Mouse (Mus musculus) forebrain, embryonic 12.5 days (tissue): Measurements from ENCODE around the gene H2-DMa. TPM values are rescaled to one million over a fixed set of nuclear protein-coding genes. Genes with fewer than 3 reads are reported as not detected.
A peak's percentile ranks its signal among the peaks of the same experiment; 100 is the strongest.

Source experiments
- ATAC-seq: fragments of 200-750 bp; cut with Nextera tagmentation; 2 replicates; pipeline ENCODE4 v1.8.0; 2017; ENCODE audit warnings: moderate TSS enrichment; ENCODE audit not compliant: low FRiP score
- H3K27ac ChIP-seq: fragments of 300-500 bp; sonication (generic); 2 replicates; pipeline ENCODE4 v1.5.1; 2016; ENCODE audit warnings: mild to moderate bottlenecking
- H3K27me3 ChIP-seq: fragments of 300-500 bp; sonication (generic); 2 replicates; pipeline ENCODE4 v1.6.1; 2016; ENCODE audit warnings: mild to moderate bottlenecking
- H3K36me3 ChIP-seq: fragments of 300-500 bp; sonication (generic); replicated peaks from 2 replicates; pipeline ENCODE4 v1.6.1; 2016; ENCODE audit warnings: mild to moderate bottlenecking
- H3K4me1 ChIP-seq: fragments of 300-500 bp; sonication (generic); 2 replicates; pipeline ENCODE4 v1.6.1; 2016
- H3K4me2 ChIP-seq: fragments of 300-500 bp; sonication (generic); 2 replicates; pipeline ENCODE4 v1.6.1; 2016; ENCODE audit warnings: mild to moderate bottlenecking, moderate library complexity
- H3K4me3 ChIP-seq: fragments of 300-500 bp; sonication (generic); replicated peaks from 2 replicates; pipeline ENCODE4 v1.5.1; 2016; ENCODE audit warnings: mild to moderate bottlenecking
- H3K9ac ChIP-seq: fragments of 300-500 bp; sonication (generic); 2 replicates; pipeline ENCODE4 v1.6.1; 2016; ENCODE audit warnings: mild to moderate bottlenecking
- H3K9me3 ChIP-seq: fragments of 300-500 bp; sonication (generic); 2 replicates; pipeline ENCODE4 v1.6.1; 2016
- WGBS: fragments of 180-500 bp; shearing (Covaris S2); methylation state at CpG from one replicate; pipeline ENCODE4 v1.1.7; 2016; 5-methylcytosine and 5-hydroxymethylcytosine counted together
- polyA plus RNA-seq: library from polyadenylated mRNA; unstranded; fragments of >200 nt; fragmentation: Nextera tagmentation; extraction: Ambion mirVana; gene quantifications from 2 replicates; pipeline ENCODE4 v1.2.1, GENCODE M21; 2016

The H2-DMa gene
- polyA plus RNA-seq, 1 experiment from 2014 or later: 9.6 TPM

GRCm38 (mm10) chr17:34177179-34177578, 57.8 kb downstream of the H2-DMa start:
- Histone ChIP-seq H3K9ac (no peak overlapping the region), H3K36me3 (no peaks in the 10 kb centered on the region), H3K9me3 (peaks cover 5% of the 10 kb centered on the region; the same call in 1 of the 2 replicates), H3K4me3 (no peak overlapping the region), H3K27ac (no peak overlapping the region), H3K4me2 (no peak overlapping the region), H3K4me1 (no peaks in the 10 kb centered on the region), H3K27me3 (no peaks in the 10 kb centered on the region)
- ATAC-seq: no peak
- WGBS: 70% methylated on average over 4 of the region's 4 CpGs

DNA sequence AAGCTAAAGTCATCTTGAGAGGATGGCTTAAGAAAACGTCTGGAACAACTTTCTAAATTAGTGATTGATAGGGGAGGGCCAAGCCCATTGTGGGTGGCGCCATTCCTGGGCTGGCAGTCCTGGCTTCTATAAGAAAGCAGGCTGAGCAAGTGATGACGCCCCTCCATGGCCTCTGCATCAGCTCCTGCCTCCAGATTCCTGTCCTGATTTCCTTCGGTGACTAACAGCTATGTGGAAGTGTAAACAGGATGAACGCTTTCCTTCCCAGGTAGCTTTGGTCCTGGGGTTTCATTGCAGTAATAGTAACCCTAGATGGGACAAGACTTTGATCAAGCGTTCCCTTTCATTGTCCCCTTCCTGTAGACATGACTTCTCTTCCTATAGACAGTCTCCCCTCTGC, 59.7 kb downstream of the H2-DMa start:
- Histone ChIP-seq H3K27me3 (peaks cover 12% of the 10 kb centered on the region), H3K9me3 (no peaks in the 10 kb centered on the region; the same call in 1 of the 2 replicates), H3K9ac (no peak overlapping the region), H3K36me3 (no peaks in the 10 kb centered on the region), H3K4me3 (no peak overlapping the region), H3K27ac (no peak overlapping the region), H3K4me1 (no peaks in the 10 kb centered on the region), H3K4me2 (no peak overlapping the region)
- WGBS: 71% methylated on average over 6 of the region's 6 CpGs
- no peak for ATAC-seq

GRCm38 (mm10) chr17:34179913-34180859, 60.8 kb downstream of the H2-DMa start:
- no peaks in the 10 kb centered on the region; the same call in 1 of the 2 replicates for H3K9me3 ChIP-seq
- H3K27me3 ChIP-seq: peaks cover 24% of the 10 kb centered on the region
- H3K36me3 ChIP-seq: no peaks in the 10 kb centered on the region
- no peaks in the 10 kb centered on the region for H3K4me1 ChIP-seq
- no peak overlapping the region for H3K4me2 ChIP-seq
- H3K9ac ChIP-seq: no peak overlapping the region
- no peak for ATAC-seq
- 69% methylated on average over 13 of the region's 13 CpGs for WGBS
- no peak overlapping the region for H3K27ac ChIP-seq
- H3K4me3 ChIP-seq: no peak overlapping the region

GRCm38 (mm10) chr17:34183564-34184219, 64.4 kb downstream of the H2-DMa start:
- peaks cover 57% of the 10 kb centered on the region for H3K27me3 ChIP-seq
- no peaks in the 10 kb centered on the region for H3K9me3 ChIP-seq
- no peak for ATAC-seq
- H3K9ac ChIP-seq: no peak overlapping the region
- H3K36me3 ChIP-seq: no peaks in the 10 kb centered on the region
- H3K27ac ChIP-seq: no peak overlapping the region
- peaks cover 18% of the 10 kb centered on the region for H3K4me1 ChIP-seq
- no peak overlapping the region for H3K4me3 ChIP-seq
- H3K4me2 ChIP-seq: no peak overlapping the region
- whole genome bisulfite sequencing: 81% methylated on average over 15 of the region's 15 CpGs

DNA sequence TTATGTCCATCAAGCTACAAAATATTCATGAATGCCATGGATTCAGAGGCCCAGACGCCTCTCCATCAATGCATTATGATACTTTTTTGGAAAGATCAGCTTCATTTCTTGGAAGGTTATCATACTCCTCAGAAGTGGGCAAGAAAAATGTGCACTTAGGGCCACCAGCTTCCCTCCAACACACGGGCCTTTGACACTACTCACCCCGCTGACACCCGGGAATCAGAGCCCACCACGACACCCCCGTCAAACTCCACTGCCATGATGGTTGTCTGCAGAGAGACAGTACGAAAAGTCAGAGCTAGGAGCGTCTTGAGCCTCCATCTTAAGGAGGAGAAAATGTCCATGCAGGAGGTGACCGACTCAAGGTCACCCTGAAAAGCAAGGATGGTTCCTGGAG, 66.2 kb downstream of the H2-DMa start:
- H3K9me3 ChIP-seq: no peaks in the 10 kb centered on the region
- H3K4me3 ChIP-seq: no peak overlapping the region
- H3K4me1 ChIP-seq: peaks cover 18% of the 10 kb centered on the region
- no peak overlapping the region for H3K27ac ChIP-seq
- H3K4me2 ChIP-seq: no peak overlapping the region
- ATAC-seq: no peak
- peaks cover 74% of the 10 kb centered on the region for H3K27me3 ChIP-seq
- no peak overlapping the region for H3K9ac ChIP-seq
- WGBS: 91% methylated on average over 9 of the region's 9 CpGs
- H3K36me3 ChIP-seq: no peaks in the 10 kb centered on the region

GRCm38 (mm10) chr17:34186885-34187260, 67.5 kb downstream of the H2-DMa start:
- Histone ChIP-seq H3K4me3 (peak overlapping the region; percentile 45), H3K4me1 (peaks cover 18% of the 10 kb centered on the region), H3K9ac (peak overlapping the region; percentile 44; the same call in 1 of the 2 replicates), H3K27me3 (peaks cover 86% of the 10 kb centered on the region), H3K27ac (no peak overlapping the region), H3K4me2 (peak overlapping the region; percentile 76), H3K36me3 (no peaks in the 10 kb centered on the region), H3K9me3 (no peaks in the 10 kb centered on the region)
- no peak; the same call in 1 of the 2 replicates for ATAC-seq
- 3% methylated on average over 14 of the region's 14 CpGs for WGBS

DNA sequence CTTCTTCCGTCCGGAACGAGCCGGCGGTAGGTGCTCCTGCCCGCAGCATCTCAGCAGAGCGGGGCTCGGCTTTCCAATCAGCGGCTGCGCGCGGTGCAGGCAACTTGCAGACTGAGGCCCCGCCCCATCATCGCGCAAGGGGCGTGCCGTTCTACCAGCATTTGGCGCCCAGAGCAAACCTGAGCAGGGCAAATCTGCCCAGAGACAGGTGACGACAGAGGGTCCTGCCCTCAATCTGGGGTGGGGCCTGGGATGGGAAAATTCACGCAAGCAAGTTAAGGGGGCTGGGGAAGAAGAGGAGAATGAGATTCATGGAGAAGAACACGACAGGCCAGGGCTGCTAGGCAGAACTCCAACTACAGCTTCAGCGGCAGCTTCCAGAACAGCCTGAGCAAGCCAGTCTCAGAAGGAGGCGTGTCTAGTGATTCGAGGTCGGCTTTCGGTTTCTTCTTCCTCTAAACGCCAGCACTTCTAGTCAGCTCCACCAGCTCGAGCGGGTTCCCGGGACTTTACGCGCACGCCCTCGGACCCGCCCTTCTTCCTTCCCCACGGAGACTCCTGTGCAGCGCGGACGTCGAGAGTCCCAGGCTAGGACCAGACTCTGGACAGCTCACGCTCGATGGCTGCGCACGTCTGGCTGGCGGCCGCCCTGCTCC, 68.0 kb downstream of the H2-DMa start, which contains the start of the genes Tap1 and Psmb9:
Tap1 (plus strand) TSS at position 293 of the 656 bp plus-strand sequence.
Psmb9 (minus strand) TSS at position 504 of the 656 bp plus-strand sequence.
- under 1% methylated on average over 46 of the region's 46 CpGs for WGBS
- H3K9me3 ChIP-seq: no peaks in the 10 kb centered on the region
- peak within 1 kb of the TSS; percentile 44 for H3K9ac ChIP-seq
- ATAC-seq: peak; percentile 98
- peak within 1 kb of the TSS; percentile 76 for H3K4me2 ChIP-seq
- H3K4me3 ChIP-seq: peak within 1 kb of the TSS; percentile 45
- H3K36me3 ChIP-seq: no peaks in the 10 kb centered on the region
- peaks cover 89% of the 10 kb centered on the region for H3K27me3 ChIP-seq
- H3K4me1 ChIP-seq: peaks cover 18% of the 10 kb centered on the region
- no peak within 1 kb of the TSS for H3K27ac ChIP-seq

DNA sequence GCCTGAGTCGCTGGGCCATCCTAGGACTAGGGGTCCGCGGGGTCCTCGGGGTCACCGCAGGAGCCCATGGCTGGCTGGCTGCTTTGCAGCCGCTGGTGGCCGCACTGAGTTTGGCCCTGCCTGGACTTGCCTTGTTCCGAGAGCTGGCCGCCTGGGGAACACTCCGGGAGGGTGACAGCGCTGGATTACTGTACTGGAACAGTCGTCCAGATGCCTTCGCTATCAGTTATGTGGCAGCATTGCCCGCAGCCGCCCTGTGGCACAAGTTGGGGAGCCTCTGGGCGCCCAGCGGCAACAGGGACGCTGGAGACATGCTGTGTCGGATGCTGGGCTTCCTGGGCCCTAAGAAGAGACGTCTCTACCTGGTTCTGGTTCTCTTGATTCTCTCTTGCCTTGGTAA, 68.7 kb downstream of the H2-DMa start:
- ATAC-seq: no peak
- peaks cover 92% of the 10 kb centered on the region for H3K27me3 ChIP-seq
- WGBS: 3% methylated on average over 20 of the region's 20 CpGs

More for the DNA sequence above, 68.7 kb downstream of the H2-DMa start:
- no peaks in the 10 kb centered on the region for H3K36me3 ChIP-seq
- no peaks in the 10 kb centered on the region for H3K9me3 ChIP-seq
- H3K4me2 ChIP-seq: peak overlapping the region; percentile 76
- H3K4me3 ChIP-seq: peak overlapping the region; percentile 45
- no peak overlapping the region for H3K27ac ChIP-seq
- peaks cover 18% of the 10 kb centered on the region for H3K4me1 ChIP-seq
- peak overlapping the region; percentile 44 for H3K9ac ChIP-seq

Other genes with a start within 250 kb of the H2-DMa start
- gene Gm7029, start 245.7 kb upstream of the H2-DMa start, polyA plus RNA-seq: not detected in 2 replicates
- 5.4 and 7.4 TPM in 2 replicates for gene Kifc1, start 228.9 kb upstream of the H2-DMa start, polyA plus RNA-seq
- not detected in 2 replicates for gene Platr17, start 214.4 kb upstream of the H2-DMa start, polyA plus RNA-seq
- gene Daxx, start 210.1 kb upstream of the H2-DMa start, polyA plus RNA-seq: 67.9 and 68.2 TPM in 2 replicates
- 16.1 and 19.5 TPM in 2 replicates for gene Tapbp, start 203.6 kb upstream of the H2-DMa start, polyA plus RNA-seq
- 23.1 and 23.5 TPM in 2 replicates for gene Zbtb22, start 203.6 kb upstream of the H2-DMa start, polyA plus RNA-seq
- 53.7 and 55.9 TPM in 2 replicates for gene Rgl2, start 190.0 kb upstream of the H2-DMa start, polyA plus RNA-seq
- gene Pfdn6, start 179.2 kb upstream of the H2-DMa start, polyA plus RNA-seq: 198 and 201 TPM in 2 replicates
- gene Wdr46, start 178.9 kb upstream of the H2-DMa start, polyA plus RNA-seq: 40.1 and 41.9 TPM in 2 replicates
- gene B3galt4, start 168.1 kb upstream of the H2-DMa start, polyA plus RNA-seq: 5.0 and 7.1 TPM in 2 replicates
- 58.4 and 63.5 TPM in 2 replicates for gene Vps52, start 163.7 kb upstream of the H2-DMa start, polyA plus RNA-seq
- 934 and 1,034 TPM in 2 replicates for gene Rps18, start 163.5 kb upstream of the H2-DMa start, polyA plus RNA-seq
- gene H2-K1, start 119.2 kb upstream of the H2-DMa start, polyA plus RNA-seq: 23.3 and 28.2 TPM in 2 replicates
- gene Ring1, start 94.9 kb upstream of the H2-DMa start, polyA plus RNA-seq: 19.1 and 23.6 TPM in 2 replicates
- gene H2-Ke6, start 91.5 kb upstream of the H2-DMa start, polyA plus RNA-seq: 92.8 and 103 TPM in 2 replicates
- 160 and 166 TPM in 2 replicates for gene Slc39a7, start 87.9 kb upstream of the H2-DMa start, polyA plus RNA-seq
- gene Rxrb, start 87.7 kb upstream of the H2-DMa start, polyA plus RNA-seq: 54.8 and 59.5 TPM in 2 replicates
- 1.4 and 2.5 TPM in 2 replicates for gene Col11a2, start 80.1 kb upstream of the H2-DMa start, polyA plus RNA-seq
- 0.27 and 0.41 TPM in 2 replicates for gene H2-Oa, start 27.2 kb upstream of the H2-DMa start, polyA plus RNA-seq
- gene Brd2, start 3.1 kb downstream of the H2-DMa start, polyA plus RNA-seq: 138 and 146 TPM in 2 replicates
- gene H2-DMb2, start 23.8 kb downstream of the H2-DMa start, polyA plus RNA-seq: not detected in 2 replicates
- 0.38 and 0.69 TPM in 2 replicates for gene H2-DMb1, start 33.5 kb downstream of the H2-DMa start, polyA plus RNA-seq
- gene Tap1, start 68.0 kb downstream of the H2-DMa start, polyA plus RNA-seq: 1.3 and 2.2 TPM in 2 replicates
- 0.78 and 1.1 TPM in 2 replicates for gene Psmb9, start 68.2 kb downstream of the H2-DMa start, polyA plus RNA-seq
- 0.53 and 1.7 TPM in 2 replicates for gene Psmb8, start 78.2 kb downstream of the H2-DMa start, polyA plus RNA-seq
- gene Tap2, start 84.0 kb downstream of the H2-DMa start, polyA plus RNA-seq: 0.47 and 1.1 TPM in 2 replicates
- gene H2-Ob, start 119.4 kb downstream of the H2-DMa start, polyA plus RNA-seq: not detected in 2 replicates
- 1.9 and 2.5 TPM in 2 replicates for gene H2-Ab1, start 138.1 kb downstream of the H2-DMa start, polyA plus RNA-seq
- not detected in 2 replicates for gene H2-Aa, start 168.3 kb downstream of the H2-DMa start, polyA plus RNA-seq
- 1.1 and 1.2 TPM in 2 replicates for gene H2-Eb1, start 186.3 kb downstream of the H2-DMa start, polyA plus RNA-seq
- not detected in 2 replicates for gene H2-Eb2, start 206.1 kb downstream of the H2-DMa start, polyA plus RNA-seq
- not detected in 2 replicates for gene Btnl2, start 235.3 kb downstream of the H2-DMa start, polyA plus RNA-seq